Comparison of ENCODE assay signal across 15 mouse cellular contexts in the genomic region with DNA sequence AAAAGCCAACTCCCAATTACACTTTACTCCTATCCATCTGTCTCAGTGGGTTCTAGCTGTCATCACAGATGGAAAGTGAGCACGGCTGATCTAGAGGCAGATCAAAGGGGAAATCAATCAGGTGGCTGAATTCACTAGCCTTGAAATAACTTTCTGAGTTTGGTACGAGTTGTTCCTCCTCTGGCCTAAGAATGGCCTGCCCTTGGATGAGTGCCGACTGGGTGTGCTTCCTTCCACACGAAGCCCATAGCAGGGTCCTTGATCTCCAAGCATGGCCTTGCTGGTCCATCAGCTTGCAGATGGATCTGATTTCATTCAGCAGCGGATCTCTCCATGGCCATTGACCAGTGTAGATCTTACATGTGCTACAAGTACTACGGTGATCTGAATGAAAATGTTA.
"Had no signal": no experiment of that assay in that cellular context is flagged by ENCODE, and none has a peak within 500 bp of the region (broad histone marks: within the 10 kb centered on the region; RNA-seq: fewer than 3 reads in every experiment).

No protein-coding gene starts in this region.

- H3K4me3 ChIP-seq: limb, embryonic 10.5 days; liver, embryonic 15.5 days; midbrain, embryonic 10.5 days; myocyte; neural tube, embryonic 12.5 days had no signal

- H3K27ac ChIP-seq: kidney, postnatal 0 days; limb, embryonic 10.5 days; liver, embryonic 15.5 days; midbrain, embryonic 10.5 days; neural tube, embryonic 12.5 days had no signal

- DNase-seq: kidney, adult 9 months; kidney, postnatal 36 days; lung, adult 2 months; lung, postnatal 4 days; midbrain, embryonic 14.5 days; retina, postnatal 1 day; right cerebral cortex, postnatal 14 days; thymus, adult 18-20 months; thymus, postnatal 14 days had no signal

- H3K4me1 ChIP-seq: liver, embryonic 15.5 days; neural tube, embryonic 12.5 days had no signal
